Mouse (Mus musculus) midbrain, embryonic 11.5 days (tissue): ENCODE data around the gene Cntrob. TPM values are rescaled to one million over a fixed set of nuclear protein-coding genes. Genes with fewer than 3 reads are reported as not detected.

Experiments used
- ATAC-seq: fragments of 200-750 bp; cut with Nextera tagmentation; 2 replicates; pipeline ENCODE4 v1.8.0; 2017; ENCODE audit warnings: moderate TSS enrichment, moderate library complexity; ENCODE audit not compliant: low FRiP score
- DNase-seq: peaks from one replicate; pipeline ENCODE4 v3.0.0; 2015; ENCODE audit warnings: low spot score; ENCODE audit errors: missing footprints
- H3K27ac ChIP-seq: fragments of 300-500 bp; sonication (generic); 2 replicates; pipeline ENCODE4 v1.5.1; 2014; ENCODE audit warnings: low read depth, low read length
- H3K27me3 ChIP-seq: fragments of 300-500 bp; sonication (generic); 2 replicates; pipeline ENCODE4 v1.6.1; 2014; ENCODE audit warnings: mild to moderate bottlenecking, low read length, moderate library complexity, mixed read lengths; ENCODE audit not compliant: control insufficient read depth, insufficient read depth
- H3K36me3 ChIP-seq: fragments of 300-500 bp; sonication (generic); 2 replicates; pipeline ENCODE4 v1.6.1; 2014; ENCODE audit warnings: mild to moderate bottlenecking, low read length, moderate library complexity, mixed read lengths; ENCODE audit not compliant: control insufficient read depth, insufficient read depth
- H3K4me1 ChIP-seq: fragments of 300-500 bp; sonication (generic); 2 replicates; pipeline ENCODE4 v1.6.1; 2014; ENCODE audit warnings: low read length; ENCODE audit not compliant: control insufficient read depth, insufficient read depth
- H3K4me2 ChIP-seq: fragments of 300-500 bp; sonication (generic); 2 replicates; pipeline ENCODE4 v1.6.1; 2014; ENCODE audit warnings: mild to moderate bottlenecking, moderate library complexity
- H3K4me3 ChIP-seq: fragments of 300-500 bp; sonication (generic); 2 replicates; pipeline ENCODE4 v1.5.1; 2014; ENCODE audit warnings: low read depth, low read length
- H3K9ac ChIP-seq: fragments of 300-500 bp; sonication (generic); 2 replicates; pipeline ENCODE4 v1.6.1; 2014; ENCODE audit warnings: low read length
- H3K9me3 ChIP-seq: fragments of 300-500 bp; sonication (generic); 2 replicates; pipeline ENCODE4 v1.6.1; 2016; ENCODE audit warnings: low read length; ENCODE audit not compliant: control insufficient read depth
- WGBS: fragments of 180-500 bp; shearing (Covaris S2); extraction: QIAGEN DNeasy Blood & Tissue Kit; methylation state at CpG from one replicate; pipeline ENCODE4 v1.1.7; 2014; 5-methylcytosine and 5-hydroxymethylcytosine counted together
- polyA plus RNA-seq: library from polyadenylated mRNA; unstranded; fragments of >200 nt; fragmentation: Nextera tagmentation; extraction: Ambion mirVana; gene quantifications from 2 replicates; pipeline ENCODE4 v1.2.1, GENCODE M21; 2014

Cntrob gene
- polyA plus RNA-seq, 1 experiment from 2014 or later: 28.3 TPM

DNA sequence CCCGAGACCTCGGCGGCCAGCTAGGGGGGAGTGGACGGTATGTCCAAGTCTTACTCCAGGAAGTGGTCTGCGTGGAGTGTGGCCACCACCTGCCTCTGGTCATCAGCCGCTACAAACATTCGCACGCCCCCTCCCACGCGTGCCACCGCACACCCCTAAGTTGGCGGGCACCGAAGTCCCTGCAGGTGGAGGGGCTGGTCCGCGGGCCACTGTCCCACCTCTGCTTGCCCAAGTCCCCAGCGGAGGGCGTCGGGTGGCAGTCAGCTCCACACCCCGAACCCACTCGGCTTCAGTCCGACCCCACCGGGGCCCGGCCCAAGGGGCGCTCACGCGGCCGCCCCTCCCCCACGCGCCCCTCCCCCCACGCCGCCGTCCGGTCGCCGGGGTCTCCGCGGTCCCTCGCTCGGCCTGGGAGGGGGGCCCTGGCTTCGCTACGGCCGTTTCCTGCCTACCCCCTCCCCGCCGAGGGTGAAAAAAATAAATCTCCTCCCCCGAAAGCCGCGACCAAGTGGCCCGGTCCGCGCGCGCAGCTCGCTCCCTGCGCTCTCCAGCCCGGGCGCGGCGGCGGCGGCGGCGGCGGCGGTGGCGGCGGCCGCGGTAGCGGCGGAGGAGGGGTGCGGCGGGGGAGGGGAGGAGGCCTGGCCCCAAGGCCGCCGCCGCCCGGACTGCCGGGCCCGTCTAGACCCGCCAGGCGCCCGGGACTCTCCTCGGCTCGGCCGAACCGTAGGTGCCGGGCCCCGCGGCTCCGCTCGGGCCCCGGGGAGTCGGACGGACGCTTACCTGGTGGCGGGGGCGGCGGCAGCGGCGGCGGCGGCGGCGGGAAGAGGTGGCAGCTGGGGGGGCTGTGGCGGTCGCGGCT lies 45.0 kb upstream of the Cntrob start:
- Histone ChIP-seq H3K36me3 (no peaks in the 10 kb centered on the region; the same call in 1 of the 2 replicates), H3K27ac (peak overlapping the region; percentile 99), H3K9ac (peak overlapping the region; percentile 99), H3K4me3 (peak overlapping the region; percentile 97), H3K4me2 (peak overlapping the region; percentile 94), H3K4me1 (peaks cover 50% of the 10 kb centered on the region), H3K9me3 (no peaks in the 10 kb centered on the region; the same call in 1 of the 2 replicates), H3K27me3 (no peaks in the 10 kb centered on the region)
- ATAC-seq (peak; percentile 61), DNase-seq (peak; percentile 95)
- WGBS: under 1% methylated on average over 48 of the region's 106 CpGs

DNA sequence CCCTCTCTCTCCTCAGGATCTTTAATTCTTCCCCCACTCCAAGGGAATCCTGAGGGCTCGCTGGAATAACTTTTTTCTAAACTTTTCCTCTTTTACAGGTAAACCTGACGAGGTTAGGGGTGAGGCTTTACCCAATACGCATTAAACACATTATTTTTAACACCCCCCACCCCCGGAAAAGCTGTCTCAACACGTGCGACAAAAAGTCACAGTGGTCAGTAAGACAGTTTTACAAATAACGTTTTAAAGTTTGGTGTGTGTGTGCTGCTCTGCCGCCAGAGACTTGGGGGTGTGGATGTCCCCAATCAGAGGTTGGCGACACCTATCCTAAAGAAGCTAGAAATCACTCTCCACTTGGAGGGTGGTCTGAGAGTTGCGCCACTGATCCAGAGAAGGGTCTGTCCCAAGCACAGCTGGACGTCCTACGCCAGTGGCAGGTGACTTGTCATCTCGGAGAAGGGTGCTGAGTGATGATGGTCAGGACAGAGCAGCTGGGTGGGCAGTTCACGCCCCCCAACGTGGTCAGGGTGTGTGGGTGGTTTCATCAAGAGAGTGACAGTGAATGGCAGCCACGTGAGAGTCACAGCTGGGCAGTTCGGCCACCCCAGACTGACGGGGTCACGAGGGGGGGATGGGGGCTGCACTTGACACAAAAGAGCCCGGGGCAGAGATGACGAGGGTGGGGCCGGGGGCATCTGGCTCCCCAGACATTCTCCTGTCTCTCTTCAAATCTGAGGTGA lies 44.2 kb upstream of the Cntrob start:
- Histone ChIP-seq H3K27ac (peak overlapping the region; percentile 99), H3K27me3 (no peaks in the 10 kb centered on the region), H3K4me3 (peak overlapping the region; percentile 97), H3K4me1 (peaks cover 50% of the 10 kb centered on the region), H3K36me3 (no peaks in the 10 kb centered on the region; the same call in 1 of the 2 replicates), H3K4me2 (peak overlapping the region; percentile 94), H3K9me3 (no peaks in the 10 kb centered on the region; the same call in 1 of the 2 replicates), H3K9ac (peak overlapping the region; percentile 99)
- ATAC-seq: peak; percentile 59
- WGBS: under 1% methylated on average over 22 of the region's 22 CpGs
- peak; percentile 97 for DNase-seq

DNA sequence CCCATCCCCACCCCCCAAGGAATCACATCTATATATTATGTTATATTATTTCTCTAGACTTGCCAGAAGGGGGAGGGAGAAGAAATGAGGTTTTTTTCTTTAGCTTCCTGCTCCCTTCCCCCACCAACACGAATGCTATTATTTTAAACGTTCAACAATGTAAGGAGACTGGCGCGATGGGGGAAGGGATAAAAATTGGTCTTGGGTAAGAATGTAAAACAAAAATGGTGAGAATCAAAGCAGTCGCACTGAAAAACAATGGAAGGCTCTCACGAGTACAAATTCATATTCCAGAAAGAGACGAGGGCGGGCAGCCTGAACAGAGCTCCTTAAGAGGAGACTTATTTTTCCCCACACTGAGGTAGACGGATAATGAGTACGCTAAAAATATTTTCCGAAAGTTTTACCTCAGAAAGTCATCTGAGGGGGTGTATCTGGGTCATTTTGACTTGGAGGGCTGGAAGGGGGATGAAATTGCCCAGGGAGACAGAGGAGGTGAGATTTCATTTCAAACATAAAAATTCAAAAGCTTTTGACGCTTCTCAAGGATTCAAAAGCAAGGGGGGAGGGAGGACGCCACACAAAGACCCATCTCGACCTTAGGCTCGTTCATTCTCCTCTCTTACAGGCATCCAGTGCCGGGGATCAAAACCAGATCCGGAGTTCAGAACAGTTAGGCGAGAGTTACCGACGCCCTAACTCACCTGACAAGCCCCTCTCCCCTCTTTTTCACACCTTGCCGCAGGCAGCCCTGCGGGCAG lies 43.5 kb upstream of the Cntrob start:
- peak overlapping the region; percentile 97 for H3K4me3 ChIP-seq
- ATAC-seq: no peak
- peak; percentile 96 for DNase-seq
- no peaks in the 10 kb centered on the region for H3K27me3 ChIP-seq
- H3K27ac ChIP-seq: peak overlapping the region; percentile 99
- peaks cover 50% of the 10 kb centered on the region for H3K4me1 ChIP-seq
- H3K9me3 ChIP-seq: no peaks in the 10 kb centered on the region
- peak overlapping the region; percentile 94 for H3K4me2 ChIP-seq
- WGBS: under 1% methylated on average over 22 of the region's 22 CpGs
- H3K9ac ChIP-seq: peak overlapping the region; percentile 99
- H3K36me3 ChIP-seq: no peaks in the 10 kb centered on the region; the same call in 1 of the 2 replicates

DNA sequence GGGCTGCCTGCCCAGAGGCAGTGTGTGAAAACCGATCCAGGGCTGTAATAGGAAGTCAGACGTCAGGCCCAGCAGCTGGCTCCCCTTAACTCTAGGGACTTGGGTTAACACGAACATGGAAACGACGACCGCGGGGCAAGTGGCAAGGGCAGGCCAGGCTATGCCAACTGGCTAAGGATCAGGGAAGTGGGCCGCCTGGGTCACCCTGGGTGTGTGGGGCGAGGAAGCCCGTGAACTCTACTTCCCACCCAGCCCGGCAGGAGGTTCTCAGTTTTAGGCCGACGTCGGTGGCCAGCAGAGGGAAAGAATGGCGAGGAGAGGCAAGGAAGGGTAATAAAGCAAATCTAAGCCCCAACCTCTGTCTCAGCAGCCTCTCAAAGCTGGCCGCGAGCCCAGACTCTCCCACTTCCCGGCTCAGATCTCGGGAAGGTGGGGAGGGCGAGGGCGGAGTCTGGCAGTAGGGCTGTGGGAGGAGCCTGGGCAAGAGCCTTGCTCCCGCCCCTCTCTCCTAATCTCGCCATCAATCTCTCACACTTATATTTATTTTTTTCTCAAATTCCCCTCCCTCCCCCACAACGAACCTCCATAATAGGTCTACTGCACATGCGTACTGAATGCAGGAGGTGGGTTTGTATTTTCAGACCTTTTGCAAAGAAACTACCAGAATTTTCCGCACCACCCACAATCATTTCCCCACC lies 42.7 kb upstream of the Cntrob start:
- peak; percentile 97 for DNase-seq
- ATAC-seq: peak; percentile 83
- H3K9ac ChIP-seq: peak overlapping the region; percentile 99
- no peaks in the 10 kb centered on the region for H3K9me3 ChIP-seq
- peak overlapping the region; percentile 94 for H3K4me2 ChIP-seq
- H3K4me1 ChIP-seq: peaks cover 45% of the 10 kb centered on the region
- no peaks in the 10 kb centered on the region; the same call in 1 of the 2 replicates for H3K36me3 ChIP-seq
- peak overlapping the region; percentile 97 for H3K4me3 ChIP-seq
- WGBS: 1% methylated on average over 26 of the region's 26 CpGs
- peak overlapping the region; percentile 99 for H3K27ac ChIP-seq
- no peaks in the 10 kb centered on the region for H3K27me3 ChIP-seq

DNA sequence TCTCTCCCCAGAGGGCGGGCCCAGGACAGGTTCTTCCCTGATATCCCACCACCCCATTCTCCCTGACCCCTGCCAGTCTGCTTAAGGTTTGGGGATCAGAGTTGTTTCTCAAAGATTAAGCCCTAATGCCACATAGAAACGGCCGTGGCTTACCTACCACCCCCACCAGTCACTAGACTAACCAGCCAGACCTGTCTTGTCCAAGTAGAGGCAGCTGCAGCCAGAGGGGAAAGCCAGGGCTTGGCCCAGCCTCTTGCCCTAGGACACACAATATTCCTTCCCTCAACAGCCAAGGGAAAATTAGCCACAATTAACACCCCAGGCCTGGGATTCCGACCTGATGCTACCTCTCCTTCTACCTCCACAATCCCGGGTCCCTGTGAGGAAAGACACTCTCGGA lies 42.1 kb upstream of the Cntrob start:
- peak; percentile 92 for DNase-seq
- Histone ChIP-seq H3K4me2 (peak overlapping the region; percentile 94), H3K36me3 (peaks cover 3% of the 10 kb centered on the region; the same call in 1 of the 2 replicates), H3K27ac (peak overlapping the region; percentile 99; the same call in 1 of the 2 replicates), H3K4me1 (peaks cover 39% of the 10 kb centered on the region), H3K9ac (peak overlapping the region; percentile 50), H3K27me3 (no peaks in the 10 kb centered on the region), H3K4me3 (peak overlapping the region; percentile 97), H3K9me3 (no peaks in the 10 kb centered on the region)
- WGBS: 27% methylated on average over 6 of the region's 6 CpGs
- 0 out of 2 replicates have a peak, but pooled peaks have one; percentile 1 for ATAC-seq

DNA sequence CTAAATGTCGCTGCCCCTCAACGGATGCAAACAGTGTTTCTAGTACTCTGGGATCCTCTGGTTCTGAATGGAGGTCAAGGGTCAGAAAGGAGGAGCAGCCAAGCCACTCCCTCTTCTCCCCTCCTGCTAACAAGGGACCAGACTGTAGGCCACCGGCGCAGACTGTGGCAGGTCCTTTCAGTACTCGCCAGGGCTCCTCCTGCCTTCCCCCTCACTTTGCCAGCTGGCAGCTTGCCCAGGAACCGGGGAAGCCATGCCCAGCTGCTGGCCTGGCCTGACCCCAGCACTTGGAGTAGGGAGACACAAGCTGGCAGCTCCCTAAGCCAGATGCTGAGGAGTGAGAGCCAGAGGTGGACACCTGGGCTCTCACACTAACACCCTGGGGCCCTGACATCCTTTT lies 41.3 kb upstream of the Cntrob start:
- Histone ChIP-seq H3K4me2 (peak overlapping the region; percentile 94), H3K27me3 (no peaks in the 10 kb centered on the region), H3K27ac (peak overlapping the region; percentile 99; the same call in 1 of the 2 replicates), H3K4me3 (no peak overlapping the region), H3K9me3 (no peaks in the 10 kb centered on the region), H3K4me1 (peaks cover 35% of the 10 kb centered on the region), H3K36me3 (peaks cover 11% of the 10 kb centered on the region), H3K9ac (peak overlapping the region; percentile 50)
- ATAC-seq (no peak), DNase-seq (peak; percentile 90)
- WGBS: 2% methylated on average over 6 of the region's 6 CpGs

DNA sequence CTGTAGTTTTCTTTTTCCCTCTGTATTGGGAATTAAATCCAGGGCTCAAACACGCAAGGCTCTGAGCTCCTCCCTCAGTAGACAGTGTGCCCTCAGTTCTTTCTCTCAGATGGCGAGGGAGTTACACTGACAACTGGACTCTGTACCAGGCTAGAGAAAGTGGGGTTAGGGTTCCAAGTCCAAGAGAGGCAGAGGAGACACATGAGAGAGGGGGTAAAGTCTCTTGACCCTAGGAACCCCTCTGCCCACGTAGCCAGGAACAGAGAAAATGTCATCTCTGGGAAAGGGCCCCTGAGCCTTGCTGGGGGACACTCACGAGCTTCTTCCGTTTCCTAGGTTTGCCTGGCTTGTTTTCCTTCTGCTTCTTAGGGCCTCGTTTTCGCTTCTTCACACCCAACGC lies 40.8 kb upstream of the Cntrob start:
- Histone ChIP-seq H3K4me3 (no peak overlapping the region), H3K4me2 (no peak overlapping the region), H3K27me3 (no peaks in the 10 kb centered on the region), H3K36me3 (peaks cover 13% of the 10 kb centered on the region), H3K9ac (no peak overlapping the region), H3K4me1 (peaks cover 31% of the 10 kb centered on the region), H3K9me3 (no peaks in the 10 kb centered on the region), H3K27ac (no peak overlapping the region)
- 53% methylated on average over 8 of the region's 8 CpGs for WGBS
- ATAC-seq (no peak), DNase-seq (no peak)

DNA sequence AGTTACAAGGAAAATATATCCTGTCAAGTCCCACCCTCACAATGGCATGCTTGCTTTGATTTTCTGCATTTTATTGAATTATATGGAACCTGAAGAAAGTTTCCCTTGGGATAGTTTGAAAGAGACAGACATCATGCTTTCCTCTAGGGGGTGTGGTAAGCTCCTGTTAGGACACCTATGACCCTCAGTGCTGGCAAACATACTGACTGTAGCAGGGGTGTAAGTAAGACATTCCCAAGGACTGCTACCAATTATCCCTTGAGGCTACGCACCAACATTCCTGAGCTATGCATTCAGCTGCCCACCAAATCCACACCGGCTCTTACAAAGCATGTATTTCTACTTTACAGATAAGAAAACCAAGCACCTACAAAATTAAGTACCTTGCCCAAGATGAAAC lies 38.9 kb upstream of the Cntrob start:
- 80% methylated on average over 2 of the region's 2 CpGs for WGBS
- ATAC-seq: no peak
- DNase-seq: no peak
- Histone ChIP-seq H3K4me1 (peaks cover 25% of the 10 kb centered on the region), H3K4me3 (no peak overlapping the region), H3K27me3 (no peaks in the 10 kb centered on the region), H3K9me3 (no peaks in the 10 kb centered on the region), H3K4me2 (no peak overlapping the region), H3K9ac (no peak overlapping the region), H3K27ac (no peak overlapping the region), H3K36me3 (peaks cover 22% of the 10 kb centered on the region)
